Mouse (Mus musculus) liver, embryonic 16.5 days (tissue): ENCODE data around the gene Fbxo11. TPM values are rescaled to one million over a fixed set of nuclear protein-coding genes. Genes with fewer than 3 reads are reported as not detected.
"Not testable (repeated sequence)": the region's sequence is repeated elsewhere in the genome, so short reads cannot be mapped to it uniquely, and the experiment has no call there.

Experiments
- ATAC-seq: fragments of 200-750 bp; cut with Nextera tagmentation; 2 replicates; pipeline ENCODE4 v1.8.0; 2017; ENCODE audit warnings: low read depth, mild to moderate bottlenecking, moderate number of reproducible peaks, moderate library complexity
- H3K27ac ChIP-seq: fragments of 300-500 bp; sonication (generic); 2 replicates; pipeline ENCODE4 v1.5.1; 2014; ENCODE audit warnings: mild to moderate bottlenecking, low read length
- H3K27me3 ChIP-seq: fragments of 300-500 bp; sonication (generic); 2 replicates; pipeline ENCODE4 v1.6.1; 2014; ENCODE audit warnings: low read depth, low read length, mixed read lengths; ENCODE audit not compliant: control insufficient read depth, insufficient read depth
- H3K36me3 ChIP-seq: fragments of 300-500 bp; sonication (generic); 2 replicates; pipeline ENCODE4 v1.6.1; 2014; ENCODE audit warnings: mild to moderate bottlenecking; ENCODE audit not compliant: control insufficient read depth, insufficient read depth
- H3K4me1 ChIP-seq: fragments of 300-500 bp; sonication (generic); 2 replicates; pipeline ENCODE4 v1.6.1; 2014; ENCODE audit warnings: low read depth, low read length, mixed read lengths; ENCODE audit not compliant: control insufficient read depth
- H3K4me2 ChIP-seq: fragments of 300-500 bp; sonication (generic); 2 replicates; pipeline ENCODE4 v1.6.1; 2014; ENCODE audit warnings: low read depth, low read length, mixed read lengths
- H3K4me3 ChIP-seq: fragments of 300-500 bp; sonication (generic); 2 replicates; pipeline ENCODE4 v1.5.1; 2014; ENCODE audit warnings: low read depth, mild to moderate bottlenecking, low read length
- H3K9ac ChIP-seq: fragments of 300-500 bp; sonication (generic); 2 replicates; pipeline ENCODE4 v1.6.1; 2014; ENCODE audit warnings: low read depth, low read length
- H3K9me3 ChIP-seq: fragments of 300-500 bp; sonication (generic); replicated peaks from 2 replicates; pipeline ENCODE4 v1.6.1; 2016; ENCODE audit warnings: low read length; ENCODE audit not compliant: control insufficient read depth
- WGBS: fragments of 180-500 bp; shearing (Covaris S2); extraction: QIAGEN DNeasy Blood & Tissue Kit; methylation state at CpG from one replicate; pipeline ENCODE4 v1.1.7; 2014; ENCODE audit not compliant: insufficient replicate concordance; 5-methylcytosine and 5-hydroxymethylcytosine counted together
- polyA plus RNA-seq: library from polyadenylated mRNA; unstranded; fragments of >200 nt; fragmentation: Nextera tagmentation; extraction: Ambion mirVana; gene quantifications from 2 replicates; pipeline ENCODE4 v1.2.1, GENCODE M21; 2015

Gene Fbxo11
- polyA plus RNA-seq, 1 experiment from 2014 or later, result 2.6 TPM

- 79% methylated on average over 13 of the region's 14 CpGs for WGBS
- no peak for ATAC-seq
- H3K27ac ChIP-seq, result no peak overlapping the region
Measured at GRCm38 (mm10) chr17:87963081-87964075, 101.7 kb downstream of the Fbxo11 start.

GRCm38 (mm10) chr17:87959931-87960330 is 105.2 kb downstream of the Fbxo11 start:
- not testable (repeated sequence) for H3K4me2 ChIP-seq, ATAC-seq, H3K9me3 ChIP-seq, H3K9ac ChIP-seq, H3K4me1 ChIP-seq, H3K27ac ChIP-seq, H3K27me3 ChIP-seq, H3K36me3 ChIP-seq, H3K4me3 ChIP-seq
- 70% methylated on average over 5 of the region's 5 CpGs for WGBS

More at GRCm38 (mm10) chr17:87963081-87964075, 101.7 kb downstream of the Fbxo11 start:
- H3K36me3 ChIP-seq, result no peaks in the 10 kb centered on the region
- no peaks in the 10 kb centered on the region for H3K9me3 ChIP-seq
- no peaks in the 10 kb centered on the region for H3K4me1 ChIP-seq
- no peak overlapping the region for H3K9ac ChIP-seq
- no peak overlapping the region for H3K4me2 ChIP-seq
- H3K27me3 ChIP-seq, result no peaks in the 10 kb centered on the region
- no peak overlapping the region for H3K4me3 ChIP-seq

- not testable (repeated sequence) for H3K27me3 ChIP-seq, ATAC-seq
- 85% methylated on average over 11 of the region's 11 CpGs for WGBS
Measured at GRCm38 (mm10) chr17:87959406-87959805, 105.7 kb downstream of the Fbxo11 start.

GRCm38 (mm10) chr17:87958283-87958682 is 106.8 kb downstream of the Fbxo11 start:
- no peak overlapping the region for H3K9ac ChIP-seq
- 64% methylated on average over 8 of the region's 8 CpGs for WGBS
- no peak overlapping the region for H3K27ac ChIP-seq
- no peak overlapping the region for H3K4me3 ChIP-seq
- no peaks in the 10 kb centered on the region for H3K4me1 ChIP-seq
- H3K4me2 ChIP-seq, result no peak overlapping the region
- no peaks in the 10 kb centered on the region for H3K9me3 ChIP-seq
- no peak for ATAC-seq
- H3K36me3 ChIP-seq, result no peaks in the 10 kb centered on the region
- H3K27me3 ChIP-seq, result no peaks in the 10 kb centered on the region

More at GRCm38 (mm10) chr17:87959406-87959805, 105.7 kb downstream of the Fbxo11 start:
- not testable (repeated sequence) for H3K36me3 ChIP-seq, H3K4me2 ChIP-seq, H3K4me3 ChIP-seq, H3K27ac ChIP-seq, H3K9ac ChIP-seq, H3K9me3 ChIP-seq, H3K4me1 ChIP-seq

- Histone ChIP-seq H3K9me3 (no peaks in the 10 kb centered on the region), H3K4me3 (no peak overlapping the region), H3K4me1 (no peaks in the 10 kb centered on the region), H3K27ac (no peak overlapping the region), H3K27me3 (no peaks in the 10 kb centered on the region), H3K4me2 (no peak overlapping the region), H3K36me3 (no peaks in the 10 kb centered on the region), H3K9ac (no peak overlapping the region)
- 68% methylated on average over 12 of the region's 12 CpGs for WGBS
- ATAC-seq, result no peak
Measured at GRCm38 (mm10) chr17:87957096-87957840, 107.8 kb downstream of the Fbxo11 start.

- WGBS, result 46% methylated on average over 12 of the region's 13 CpGs
- ATAC-seq, result not testable (repeated sequence)
Measured at GRCm38 (mm10) chr17:87954618-87955124, 110.4 kb downstream of the Fbxo11 start.

GRCm38 (mm10) chr17:87948965-87949584 is 116.0 kb downstream of the Fbxo11 start:
- Histone ChIP-seq H3K27me3 (no peaks in the 10 kb centered on the region), H3K4me3 (no peak overlapping the region), H3K4me2 (no peak overlapping the region), H3K9me3 (no peaks in the 10 kb centered on the region; the same call in 1 of the 2 replicates), H3K9ac (no peak overlapping the region), H3K27ac (no peak overlapping the region), H3K4me1 (no peaks in the 10 kb centered on the region), H3K36me3 (no peaks in the 10 kb centered on the region)
- WGBS, result 33% methylated on average over 16 of the region's 16 CpGs
- no peak for ATAC-seq

More at GRCm38 (mm10) chr17:87954618-87955124, 110.4 kb downstream of the Fbxo11 start:
- not testable (repeated sequence) for H3K36me3 ChIP-seq, H3K27ac ChIP-seq, H3K4me3 ChIP-seq, H3K27me3 ChIP-seq, H3K4me1 ChIP-seq, H3K9me3 ChIP-seq, H3K9ac ChIP-seq, H3K4me2 ChIP-seq
